ENCODE assay signal across 8 mouse cellular contexts in the genomic region with DNA sequence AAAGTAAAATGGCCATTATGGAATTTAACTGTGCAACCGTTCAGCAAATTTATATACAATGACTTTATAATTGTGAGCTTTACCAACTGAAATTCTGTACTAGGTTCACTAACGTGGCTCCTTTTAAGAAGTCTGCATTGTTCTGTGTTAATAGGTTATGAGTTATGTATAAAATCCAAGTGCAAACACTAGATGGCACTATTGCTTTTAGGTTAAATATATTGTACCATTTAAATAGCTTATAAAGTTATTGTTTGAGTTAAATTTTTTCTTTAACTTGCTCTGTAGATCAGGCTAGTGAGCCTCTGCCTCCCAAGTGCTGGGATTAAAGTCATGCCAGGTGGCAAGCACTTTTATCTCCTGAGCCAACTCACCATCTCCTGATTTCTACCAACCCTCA. TPM values are rescaled to one million over a fixed set of nuclear protein-coding genes. Genes with fewer than 3 reads are reported as not detected.
DNase-seq lines count a peak whose midpoint lies in the region.
"Had no signal": no experiment of that assay in that cellular context is flagged by ENCODE, and none has a peak within 500 bp of the region (broad histone marks: within the 10 kb centered on the region; RNA-seq: fewer than 3 reads in every experiment).

No protein-coding gene starts in this region.

- peak; percentile 60 for DNase-seq in kidney, adult 9 months
- DNase-seq in kidney, postnatal 10 days, result no peak
- DNase-seq in CD4-positive, CD25-positive, alpha-beta regulatory T cell, adult 2 months (ENCODE audit: low read depth, low spot score), result peak; percentile 62
- DNase-seq in adipocyte (ENCODE audit: low spot score), result peak; percentile 67
- DNase-seq in lung, postnatal 36 days, result peak; percentile 49
- no peak for DNase-seq in right cerebral cortex, postnatal 36 days (ENCODE audit: low spot score in 2 of 2)
- no peak for DNase-seq in heart, postnatal 4 days

RNA-seq across cellular contexts. Expression of gene Gm1123, which starts 28.7 kb away (rescaled TPM):
- not detected for total RNA-seq in heart, postnatal 4 days (2021)
- total RNA-seq: hematopoietic stem cell, adult 5-6 weeks had no signal

Comparison
In these comparisons a context has a peak if more than half of its experiments do, and no peak if none do; other contexts are left out.
1. DNase-seq: peak in kidney, adult 9 months (single experiment), CD4-positive, CD25-positive, alpha-beta regulatory T cell, adult 2 months (single experiment), adipocyte (single experiment) and lung, postnatal 36 days (single experiment); none in kidney, postnatal 10 days (single experiment), right cerebral cortex, postnatal 36 days (0 of 2) and heart, postnatal 4 days (single experiment).